Mouse (Mus musculus) liver, embryonic 11.5 days (tissue): Measurements from ENCODE around the gene Nupl1. TPM values are rescaled to one million over a fixed set of nuclear protein-coding genes. Genes with fewer than 3 reads are reported as not detected.

Experiments
- ATAC-seq: fragments of 200-750 bp; cut with Nextera tagmentation; replicated peaks from 2 replicates; pipeline ENCODE4 v1.8.0; 2017; ENCODE audit warnings: moderate number of reproducible peaks, mild to moderate bottlenecking, moderate TSS enrichment, moderate library complexity; ENCODE audit not compliant: low FRiP score
- DNase-seq: peaks from one replicate; pipeline ENCODE4 v3.0.0-alpha.2; 2017; ENCODE audit warnings: low spot score
- H3K27ac ChIP-seq: fragments of 300-500 bp; sonication (generic); 2 replicates; pipeline ENCODE4 v1.5.1; 2014; ENCODE audit warnings: mild to moderate bottlenecking, low read depth, low read length, control low read depth
- H3K27me3 ChIP-seq: fragments of 300-500 bp; sonication (generic); replicated peaks from 2 replicates; pipeline ENCODE4 v1.6.1; 2014; ENCODE audit warnings: low read length, mixed read lengths; ENCODE audit not compliant: control insufficient read depth, insufficient read depth
- H3K36me3 ChIP-seq: fragments of 300-500 bp; sonication (generic); 2 replicates; pipeline ENCODE4 v1.6.1; 2014; ENCODE audit warnings: mild to moderate bottlenecking, low read length, moderate library complexity, mixed read lengths; ENCODE audit not compliant: control insufficient read depth, insufficient read depth
- H3K4me1 ChIP-seq: fragments of 300-500 bp; sonication (generic); replicated peaks from 2 replicates; pipeline ENCODE4 v1.6.1; 2014; ENCODE audit warnings: low read length, mixed read lengths; ENCODE audit not compliant: control insufficient read depth, insufficient read depth
- H3K4me2 ChIP-seq: fragments of 300-500 bp; sonication (generic); 2 replicates; pipeline ENCODE4 v1.6.1; 2014; ENCODE audit warnings: mild to moderate bottlenecking, control low read depth, moderate library complexity
- H3K4me3 ChIP-seq: fragments of 300-500 bp; sonication (generic); 2 replicates; pipeline ENCODE4 v1.5.1; 2014; ENCODE audit warnings: low read depth, low read length, control low read depth
- H3K9ac ChIP-seq: fragments of 300-500 bp; sonication (generic); 2 replicates; pipeline ENCODE4 v1.6.1; 2014; ENCODE audit warnings: low read depth, low read length, control low read depth
- H3K9me3 ChIP-seq: fragments of 300-500 bp; sonication (generic); 2 replicates; pipeline ENCODE4 v1.6.1; 2016; ENCODE audit warnings: low read length, inconsistent platforms, mixed read lengths; ENCODE audit not compliant: control insufficient read depth
- WGBS: fragments of 180-500 bp; shearing (Covaris S2); extraction: QIAGEN DNeasy Blood & Tissue Kit; methylation state at CpG from one replicate; pipeline ENCODE4 v1.1.7; 2014; 5-methylcytosine and 5-hydroxymethylcytosine counted together
- polyA plus RNA-seq: library from polyadenylated mRNA; unstranded; fragments of >200 nt; fragmentation: Nextera tagmentation; extraction: Ambion mirVana; gene quantifications from 2 replicates; pipeline ENCODE4 v1.2.1, GENCODE M21; 2014

The Nupl1 gene
- polyA plus RNA-seq, 1 experiment from 2014 or later: not detected

DNA sequence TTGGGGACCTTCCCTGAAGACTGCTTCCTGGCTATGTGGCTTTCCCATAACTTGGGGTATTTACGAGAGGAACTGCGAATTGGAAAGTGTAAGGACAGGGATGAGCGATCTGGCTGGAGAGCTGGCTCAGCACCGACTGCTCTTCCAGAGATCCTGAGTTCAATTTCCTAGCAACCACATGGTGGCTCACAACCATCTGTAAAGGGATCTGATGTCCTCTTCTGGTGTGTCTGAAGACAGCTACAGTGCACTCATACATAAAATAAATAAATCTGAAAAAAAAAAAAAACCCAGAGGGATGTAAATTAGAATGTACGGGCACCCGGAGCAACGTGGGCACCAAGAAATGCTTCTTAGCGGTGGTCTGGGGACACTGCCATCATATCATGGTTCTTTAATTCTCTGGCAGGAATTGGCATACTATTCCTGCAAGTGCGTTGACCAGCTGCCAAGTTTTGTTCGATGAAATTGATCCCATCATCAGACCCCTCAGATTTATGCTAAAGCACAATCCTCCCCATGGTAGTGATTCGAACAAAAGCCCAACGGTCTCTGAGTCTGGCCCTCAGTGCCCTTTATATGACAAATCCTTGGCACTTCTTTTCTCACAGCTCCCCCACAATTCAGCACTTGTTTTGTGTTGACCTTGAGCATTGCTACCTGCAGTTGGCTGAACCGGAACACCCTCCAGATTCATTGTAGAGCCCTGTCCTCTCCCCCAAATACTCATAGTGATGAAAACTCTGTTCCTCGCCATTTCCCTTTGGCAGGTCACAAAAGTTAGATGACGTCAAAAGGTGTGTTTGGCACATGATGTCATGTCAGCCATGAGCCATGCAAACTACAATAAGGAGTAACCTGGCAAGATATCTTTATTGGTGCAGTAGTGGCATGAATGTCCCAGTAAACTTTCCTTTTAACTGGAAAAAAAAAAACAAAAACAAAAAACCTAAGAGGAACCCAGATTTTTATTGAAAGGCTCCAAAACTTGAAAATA is 1.1 kb upstream of the Nupl1 start:
- Histone ChIP-seq H3K4me3 (peak overlapping the region; percentile 93), H3K4me2 (peak overlapping the region; percentile 82), H3K36me3 (no peaks in the 10 kb centered on the region), H3K4me1 (peaks cover 10% of the 10 kb centered on the region), H3K27me3 (no peaks in the 10 kb centered on the region), H3K9me3 (no peaks in the 10 kb centered on the region), H3K27ac (peak overlapping the region; percentile 90), H3K9ac (peak overlapping the region; percentile 90)
- DNase-seq (no peak), ATAC-seq (peak; percentile 6; the same call in 1 of the 2 replicates)
- 22% methylated on average over 15 of the region's 15 CpGs for whole genome bisulfite sequencing

DNA sequence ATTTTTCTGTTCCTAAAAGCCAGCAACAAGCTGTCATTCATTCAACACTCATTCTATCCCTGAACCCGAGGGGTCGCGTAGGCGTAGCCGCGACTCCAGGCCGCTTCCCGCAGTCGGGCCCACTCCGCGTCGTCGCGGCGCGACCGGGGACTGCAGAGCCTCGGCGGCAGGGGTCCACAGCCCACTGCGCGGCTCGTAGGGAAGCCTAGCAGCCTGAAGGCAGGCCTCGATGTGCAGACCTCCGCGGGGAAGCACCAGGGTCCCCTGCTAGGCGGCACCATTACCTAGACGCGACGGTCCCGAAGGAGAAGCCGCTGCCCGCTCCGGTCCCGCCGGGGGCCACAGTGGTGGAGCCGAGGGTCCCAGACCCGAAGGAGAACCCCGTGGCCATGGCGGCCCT is 352 bp downstream of the Nupl1 start:
- Histone ChIP-seq H3K27ac (peak overlapping the region; percentile 68), H3K9me3 (no peaks in the 10 kb centered on the region), H3K27me3 (no peaks in the 10 kb centered on the region), H3K4me1 (peaks cover 10% of the 10 kb centered on the region), H3K36me3 (no peaks in the 10 kb centered on the region), H3K4me2 (peak overlapping the region; percentile 87), H3K4me3 (peak overlapping the region; percentile 93), H3K9ac (peak overlapping the region; percentile 94)
- WGBS: under 1% methylated on average over 39 of the region's 39 CpGs
- peak; percentile 60 for ATAC-seq
- no peak for DNase-seq

DNA sequence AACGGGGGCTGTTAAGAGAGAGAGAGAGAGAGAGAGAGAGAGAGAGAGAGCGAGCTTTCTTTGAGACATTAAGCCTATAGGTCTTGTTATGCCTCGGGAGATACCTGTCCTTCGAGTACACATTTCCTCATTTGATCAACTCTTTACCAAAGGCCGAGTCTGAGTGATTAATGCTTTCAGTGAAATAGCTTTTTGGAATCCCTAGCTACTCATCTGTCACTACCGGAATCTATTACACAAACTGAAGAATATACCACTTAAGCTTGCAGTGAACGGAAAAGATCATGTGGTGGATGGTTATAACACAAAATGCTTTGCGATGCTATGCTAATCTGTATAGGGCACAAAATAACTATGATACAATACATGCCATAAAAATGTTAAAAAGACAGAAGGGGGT is 865 bp downstream of the Nupl1 start:
- DNase-seq: no peak
- no peak overlapping the region for H3K27ac ChIP-seq
- no peaks in the 10 kb centered on the region for H3K36me3 ChIP-seq
- WGBS: 9% methylated on average over 8 of the region's 8 CpGs
- no peaks in the 10 kb centered on the region for H3K27me3 ChIP-seq
- H3K4me1 ChIP-seq: peaks cover 10% of the 10 kb centered on the region
- no peaks in the 10 kb centered on the region for H3K9me3 ChIP-seq
- ATAC-seq: no peak
- peak overlapping the region; percentile 93 for H3K4me3 ChIP-seq
- H3K9ac ChIP-seq: peak overlapping the region; percentile 94
- H3K4me2 ChIP-seq: peak overlapping the region; percentile 87

DNA sequence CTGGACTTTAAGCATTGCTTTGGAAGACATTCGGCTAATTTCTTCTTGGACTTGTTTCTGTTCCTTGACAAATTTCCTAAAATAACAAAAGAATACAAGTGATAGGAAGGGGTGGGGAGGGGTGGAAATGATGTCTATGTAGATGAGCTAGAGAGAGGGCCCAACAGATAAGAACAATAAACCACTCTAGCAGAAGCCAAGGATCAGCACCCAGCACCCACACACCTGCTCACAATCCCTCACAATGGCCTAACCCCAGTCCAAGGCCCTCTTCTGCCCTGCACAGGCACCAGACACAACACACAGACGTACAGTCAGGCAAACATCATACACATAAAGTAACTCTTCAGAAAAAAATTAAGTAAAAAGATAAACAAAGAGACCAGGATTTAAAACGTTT is 12.7 kb downstream of the Nupl1 start:
- Histone ChIP-seq H3K4me1 (no peaks in the 10 kb centered on the region), H3K4me3 (no peak overlapping the region), H3K27me3 (no peaks in the 10 kb centered on the region), H3K36me3 (peaks cover 29% of the 10 kb centered on the region), H3K9me3 (no peaks in the 10 kb centered on the region), H3K9ac (no peak overlapping the region), H3K4me2 (no peak overlapping the region), H3K27ac (no peak overlapping the region)
- no peak for DNase-seq
- WGBS: 79% methylated on average over 3 of the region's 3 CpGs
- no peak for ATAC-seq

DNA sequence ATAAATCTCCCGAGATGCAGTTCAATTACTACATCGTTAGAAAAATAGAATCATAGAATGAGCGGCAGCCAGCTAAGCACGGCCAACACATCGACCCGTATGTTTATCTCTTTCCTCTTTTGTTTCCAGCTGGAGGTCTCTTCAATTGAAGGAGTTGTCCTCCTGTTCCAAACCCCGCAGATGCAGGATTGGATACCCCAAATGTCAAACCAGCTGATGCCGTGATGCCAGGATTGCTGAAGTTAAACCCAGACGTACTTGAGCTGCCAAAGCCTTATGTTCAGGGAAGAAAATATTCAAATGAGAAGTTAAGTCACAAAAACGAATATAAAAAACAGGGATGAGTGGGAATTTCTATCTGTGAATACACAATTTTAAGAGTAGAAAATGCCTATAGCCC is 31.3 kb downstream of the Nupl1 start:
- H3K27me3 ChIP-seq: no peaks in the 10 kb centered on the region
- H3K9me3 ChIP-seq: no peaks in the 10 kb centered on the region
- no peak overlapping the region for H3K4me2 ChIP-seq
- 88% methylated on average over 10 of the region's 10 CpGs for WGBS
- H3K9ac ChIP-seq: no peak overlapping the region
- no peak overlapping the region for H3K27ac ChIP-seq
- no peak overlapping the region for H3K4me3 ChIP-seq
- ATAC-seq (no peak), DNase-seq (no peak)
- peaks cover 5% of the 10 kb centered on the region for H3K36me3 ChIP-seq
- no peaks in the 10 kb centered on the region for H3K4me1 ChIP-seq

DNA sequence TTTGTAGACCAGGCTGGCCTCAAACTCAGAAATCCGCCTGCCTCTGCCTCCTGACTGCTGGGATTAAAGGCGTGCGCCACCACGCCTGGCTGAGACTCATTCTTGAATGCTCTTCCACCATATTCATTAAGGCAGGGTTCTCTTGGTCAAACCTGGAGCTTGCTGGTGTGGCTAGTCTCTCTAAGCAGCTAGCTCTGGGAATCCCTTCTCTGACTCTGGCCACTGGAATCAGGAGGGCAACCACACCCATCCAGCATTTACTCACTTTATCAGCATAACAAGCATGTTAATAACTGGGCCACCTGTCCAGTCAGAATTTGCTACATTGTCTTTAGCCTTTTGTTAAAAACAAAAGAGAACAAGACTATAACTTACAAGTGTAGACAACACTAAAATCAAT is 33.6 kb downstream of the Nupl1 start:
- Histone ChIP-seq H3K9me3 (no peaks in the 10 kb centered on the region), H3K27me3 (no peaks in the 10 kb centered on the region), H3K27ac (no peak overlapping the region), H3K4me2 (no peak overlapping the region), H3K36me3 (peaks cover 5% of the 10 kb centered on the region), H3K9ac (no peak overlapping the region), H3K4me3 (no peak overlapping the region), H3K4me1 (no peaks in the 10 kb centered on the region)
- no peak for ATAC-seq
- no peak for DNase-seq
- 96% methylated on average over 4 of the region's 4 CpGs for WGBS

DNA sequence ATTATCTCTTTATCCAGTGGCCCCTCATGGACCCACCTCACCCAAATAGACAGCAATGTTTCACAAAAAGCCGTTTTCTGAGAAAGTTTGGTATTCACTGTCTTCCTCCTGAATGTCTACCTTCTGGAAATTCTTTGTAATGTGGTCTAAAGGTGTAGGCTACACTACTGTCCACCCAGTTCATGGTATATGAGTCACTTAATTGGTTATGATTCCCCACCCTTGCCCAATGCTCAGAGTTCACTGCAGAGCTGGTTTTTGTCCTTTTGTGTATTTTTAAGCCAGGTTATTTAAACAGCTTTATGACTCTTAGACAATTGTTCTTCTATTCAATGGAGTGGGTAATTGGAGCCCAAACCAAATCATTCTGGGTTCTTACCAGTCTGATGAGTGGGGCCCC is 35.1 kb downstream of the Nupl1 start:
- no peaks in the 10 kb centered on the region for H3K9me3 ChIP-seq
- H3K36me3 ChIP-seq: peaks cover 5% of the 10 kb centered on the region
- H3K27me3 ChIP-seq: no peaks in the 10 kb centered on the region
- no peak for DNase-seq
- H3K27ac ChIP-seq: no peak overlapping the region
- H3K4me3 ChIP-seq: no peak overlapping the region
- ATAC-seq: no peak
- WGBS: 84% methylated on average over 1 of the region's 1 CpGs
- H3K4me1 ChIP-seq: no peaks in the 10 kb centered on the region
- H3K4me2 ChIP-seq: no peak overlapping the region
- no peak overlapping the region for H3K9ac ChIP-seq

DNA sequence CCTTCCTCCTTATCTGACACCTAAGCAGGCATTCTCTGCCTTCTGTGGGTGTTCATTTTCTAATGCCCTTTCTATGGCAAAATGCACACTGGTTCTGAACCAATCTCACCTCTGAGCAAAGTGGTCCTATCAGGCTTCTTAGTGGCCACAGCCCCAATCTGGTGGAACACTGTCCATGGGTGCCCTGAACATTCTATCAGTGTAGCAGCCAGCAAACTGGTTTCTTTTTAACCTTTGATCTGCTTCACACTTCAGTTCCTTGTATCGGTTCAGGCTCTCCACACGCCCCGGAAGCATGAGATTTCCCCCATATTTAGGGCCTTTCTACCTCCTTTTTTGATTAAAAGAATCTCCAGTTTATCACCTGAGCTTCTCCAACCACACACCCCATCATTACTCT is 36.2 kb downstream of the Nupl1 start:
- no peak for ATAC-seq
- H3K4me1 ChIP-seq: no peaks in the 10 kb centered on the region
- WGBS: 93% methylated on average over 3 of the region's 3 CpGs

DNA sequence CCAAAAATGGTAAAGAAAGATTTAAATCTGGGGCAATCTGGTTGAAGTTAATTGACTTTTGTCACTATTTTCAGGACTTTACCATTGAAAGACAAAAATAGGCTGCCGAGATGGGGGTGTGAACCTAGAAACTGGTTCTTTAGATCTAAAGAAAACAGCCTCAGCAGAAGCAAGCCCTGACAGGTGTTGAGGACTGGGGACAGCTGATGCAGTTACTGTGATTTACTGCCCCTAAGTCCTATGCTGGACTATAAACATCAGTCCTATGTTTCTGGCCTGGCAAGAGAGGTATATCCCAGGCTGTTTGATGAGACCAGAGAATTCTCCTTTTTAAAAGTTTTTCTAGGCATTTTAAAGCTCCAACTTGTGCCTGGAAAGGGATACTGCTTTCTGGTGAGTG is 37.2 kb downstream of the Nupl1 start:
- Histone ChIP-seq H3K9ac (no peak overlapping the region), H3K4me1 (no peaks in the 10 kb centered on the region), H3K4me2 (no peak overlapping the region), H3K9me3 (no peaks in the 10 kb centered on the region), H3K36me3 (peaks cover 2% of the 10 kb centered on the region; the same call in 1 of the 2 replicates), H3K4me3 (no peak overlapping the region), H3K27ac (no peak overlapping the region), H3K27me3 (no peaks in the 10 kb centered on the region)
- DNase-seq: no peak
- WGBS: 75% methylated on average over 1 of the region's 1 CpGs
- ATAC-seq: no peak

More for the DNA sequence above, 36.2 kb downstream of the Nupl1 start:
- no peak overlapping the region for H3K4me3 ChIP-seq
- H3K9ac ChIP-seq: no peak overlapping the region
- peaks cover 5% of the 10 kb centered on the region for H3K36me3 ChIP-seq
- DNase-seq: no peak
- H3K9me3 ChIP-seq: no peaks in the 10 kb centered on the region
- H3K27me3 ChIP-seq: no peaks in the 10 kb centered on the region
- no peak overlapping the region for H3K4me2 ChIP-seq
- H3K27ac ChIP-seq: no peak overlapping the region
